18 mouse cellular contexts compared by ENCODE assay signal in genomic region chr4:83512644-83513043, GRCm38 (mm10). TPM values are rescaled to one million over a fixed set of nuclear protein-coding genes. Genes with fewer than 3 reads are reported as not detected.
A peak's percentile ranks its signal among the peaks of the same experiment; 100 is the strongest.
DNase-seq lines count a peak whose midpoint lies in the region; ATAC-seq and TF ChIP-seq lines count a peak whose summit lies in the region.
"Had no signal": no experiment of that assay in that cellular context is flagged by ENCODE, and none has a peak within 500 bp of the region (broad histone marks: within the 10 kb centered on the region; RNA-seq: fewer than 3 reads in every experiment).

No protein-coding gene starts in this region.

- no peak for DNase-seq in embryonic facial prominence, embryonic 14.5 days (ENCODE audit: low spot score)
- no peak for DNase-seq in embryonic facial prominence, embryonic 10.5 days (ENCODE audit: low spot score)
- DNase-seq in A20 (ENCODE audit: low read depth, low spot score): peak; percentile 75
- no peak for DNase-seq in adrenal gland, postnatal 4 days (ENCODE audit: low spot score in 2 of 2)
- DNase-seq in layer of hippocampus, adult 9-11 months: no peak
- no peak for DNase-seq in kidney, adult 8-10 months
- DNase-seq: adrenal gland, postnatal 14 days; cerebellum, adult 2 months; cerebellum, postnatal 10 days; heart, adult 2 months; heart, postnatal 4 days had no signal

- no peaks in the 10 kb centered on the region for H3K79me2 ChIP-seq in myocyte (ENCODE audit: control insufficient read depth, insufficient read depth)

- TF ChIP-seq POLR2A in myocyte (IDR thresholded peaks at IDR 0.05; ENCODE audit: insufficient read length, low read depth): no peak

- H3K36me3 ChIP-seq in embryonic facial prominence, embryonic 14.5 days (ENCODE audit: control insufficient read depth, insufficient read depth, low read length): no peaks in the 10 kb centered on the region
- H3K36me3 ChIP-seq in embryonic facial prominence, embryonic 10.5 days (replicated peaks): no peaks in the 10 kb centered on the region
- H3K36me3 ChIP-seq in myocyte (ENCODE audit: control insufficient read depth, insufficient read depth): no peaks in the 10 kb centered on the region
- H3K36me3 ChIP-seq: forebrain, embryonic 15.5 days; G1E; heart, embryonic 13.5 days; hindbrain, embryonic 12.5 days had no signal

- H3ac ChIP-seq in myocyte (ENCODE audit: control insufficient read depth, insufficient read length): no peak overlapping the region

- H3K9ac ChIP-seq in embryonic facial prominence, embryonic 14.5 days (ENCODE audit: low read depth, low read length): no peak overlapping the region
- H3K9ac ChIP-seq: forebrain, embryonic 15.5 days; heart, embryonic 13.5 days; hindbrain, embryonic 12.5 days had no signal

- no peaks in the 10 kb centered on the region for H3K9me3 ChIP-seq in embryonic facial prominence, embryonic 14.5 days (ENCODE audit: control insufficient read depth, low read length)
- H3K9me3 ChIP-seq in embryonic facial prominence, embryonic 10.5 days: no peaks in the 10 kb centered on the region
- H3K9me3 ChIP-seq: forebrain, embryonic 15.5 days; G1E; heart, embryonic 13.5 days; hindbrain, embryonic 12.5 days had no signal

- H3K4me2 ChIP-seq in embryonic facial prominence, embryonic 14.5 days (ENCODE audit: low read depth, low read length): no peak overlapping the region
- peak overlapping the region; percentile 44 for H3K4me2 ChIP-seq in myocyte (ENCODE audit: low read depth)
- H3K4me2 ChIP-seq: forebrain, embryonic 15.5 days; heart, embryonic 13.5 days; hindbrain, embryonic 12.5 days had no signal

- no peak for ATAC-seq in embryonic facial prominence, embryonic 14.5 days (ENCODE audit: low read depth)
- peak; percentile 13 for ATAC-seq in activated CD4-positive, CD25-positive, alpha-beta regulatory T cell, adult 4 months
- ATAC-seq: forebrain, embryonic 15.5 days; hindbrain, embryonic 16.5 days had no signal

- 0 out of 2 replicates have a peak overlapping the region, but pooled peaks have one; percentile 1 for H3K27ac ChIP-seq in embryonic facial prominence, embryonic 14.5 days (replicated peaks; ENCODE audit: low read depth, low read length)
- H3K27ac ChIP-seq in embryonic facial prominence, embryonic 10.5 days (replicated peaks): no peak overlapping the region
- H3K27ac ChIP-seq: forebrain, embryonic 15.5 days; heart, adult 2 months; heart, embryonic 13.5 days; hindbrain, embryonic 12.5 days had no signal

- no peaks in the 10 kb centered on the region for H3K4me1 ChIP-seq in embryonic facial prominence, embryonic 14.5 days (ENCODE audit: control insufficient read depth, insufficient read depth, low read length)
- peaks cover 17% of the 10 kb centered on the region for H3K4me1 ChIP-seq in embryonic facial prominence, embryonic 10.5 days
- H3K4me1 ChIP-seq: forebrain, embryonic 15.5 days; heart, embryonic 13.5 days had no signal

- H3K4me3 ChIP-seq in embryonic facial prominence, embryonic 14.5 days (ENCODE audit: low read depth, low read length): no peak overlapping the region
- no peak overlapping the region for H3K4me3 ChIP-seq in embryonic facial prominence, embryonic 10.5 days
- H3K4me3 ChIP-seq in myocyte: no peak overlapping the region
- H3K4me3 ChIP-seq: forebrain, embryonic 15.5 days; heart, adult 2 months; heart, embryonic 13.5 days; hindbrain, embryonic 12.5 days had no signal

- no peaks in the 10 kb centered on the region for H3K27me3 ChIP-seq in embryonic facial prominence, embryonic 14.5 days (replicated peaks; ENCODE audit: control insufficient read depth, insufficient read depth, low read length)
- H3K27me3 ChIP-seq in embryonic facial prominence, embryonic 10.5 days (replicated peaks; ENCODE audit: low read depth, poor library complexity, severe bottlenecking): no peaks in the 10 kb centered on the region
- H3K27me3 ChIP-seq in myocyte (ENCODE audit: control insufficient read depth, insufficient read depth, insufficient read length): no peaks in the 10 kb centered on the region
- H3K27me3 ChIP-seq: forebrain, embryonic 15.5 days; heart, embryonic 13.5 days; hindbrain, embryonic 12.5 days had no signal

- 66% methylated on average over 2 of the region's 2 CpGs for WGBS in embryonic facial prominence, embryonic 14.5 days
- WGBS in embryonic facial prominence, embryonic 10.5 days: 78% methylated on average over 2 of the region's 2 CpGs

TF ChIP-seq in myocyte, 11 proteins besides CTCF, POLR2A, EP300 and RAD21:
- TF ChIP-seq MYOG (IDR thresholded peaks at IDR 0.05; ENCODE audit: control insufficient read depth in 1 of 3, insufficient read depth in 1 of 3, insufficient read length in 2 of 3, low read depth in 2 of 3): peak in 1 of 3 experiments; percentile 30
- no peak for TF ChIP-seq MAX (IDR thresholded peaks at IDR 0.05; ENCODE audit: low read depth)
- TF ChIP-seq MYOD1 (IDR thresholded peaks at IDR 0.05; ENCODE audit: control insufficient read depth in 1 of 3, insufficient read length in 2 of 3, low read depth in 2 of 3): peak in 2 of 3 experiments; percentile 55 to 57

RNA-seq across cellular contexts. Expression of gene Ccdc171, which starts 12.7 kb away (rescaled TPM):
- polyA plus RNA-seq in embryonic facial prominence, embryonic 14.5 days (2014; fragmentation: Nextera tagmentation; extraction: Ambion mirVana): 3.7 and 4.0 TPM in 2 replicates
- polyA plus RNA-seq in embryonic facial prominence, embryonic 10.5 days (2016; fragmentation: Nextera tagmentation; extraction: Ambion mirVana): 5.5 and 6.1 TPM in 2 replicates
- polyA plus RNA-seq in activated CD4-positive, CD25-positive, alpha-beta regulatory T cell, adult 4 months (2017; shearing (Covaris generic)): 10 to 100 TPM; 10.7 to 13.4 TPM
- 0.26 TPM for polyA plus RNA-seq in myocyte (2012; fragmentation: generic; extraction: Trizol)
- total RNA-seq in adrenal gland, postnatal 4 days (2021): 1 to 10 TPM; 3.3 to 3.5 TPM

RNA-seq across cellular contexts. Expression of gene Psip1, which starts 26.4 kb away (rescaled TPM):
- polyA plus RNA-seq in embryonic facial prominence, embryonic 14.5 days (2014; fragmentation: Nextera tagmentation; extraction: Ambion mirVana): 146 and 157 TPM in 2 replicates
- 259 and 278 TPM in 2 replicates for polyA plus RNA-seq in embryonic facial prominence, embryonic 10.5 days (2016; fragmentation: Nextera tagmentation; extraction: Ambion mirVana)
- 10 to 100 TPM; 57.4 to 63.3 TPM for polyA plus RNA-seq in activated CD4-positive, CD25-positive, alpha-beta regulatory T cell, adult 4 months (2017; shearing (Covaris generic))
- polyA plus RNA-seq in myocyte (2012; fragmentation: generic; extraction: Trizol): 24.0 TPM
- total RNA-seq in adrenal gland, postnatal 4 days (2021): 10 to 100 TPM; 79.9 to 95.3 TPM
